Mouse (Mus musculus) liver, embryonic 12.5 days (tissue): ENCODE results near the gene Hist1h2bf. TPM values are rescaled to one million over a fixed set of nuclear protein-coding genes. Genes with fewer than 3 reads are reported as not detected.
"Not testable (repeated sequence)": the region's sequence is repeated elsewhere in the genome, so short reads cannot be mapped to it uniquely, and the experiment has no call there.

ENCODE experiments used
- ATAC-seq: fragments of 200-750 bp; cut with Nextera tagmentation; 2 replicates; pipeline ENCODE4 v1.8.0; 2017; ENCODE audit warnings: moderate number of reproducible peaks, mild to moderate bottlenecking, moderate library complexity
- H3K27ac ChIP-seq: fragments of 300-500 bp; sonication (generic); 2 replicates; pipeline ENCODE4 v1.5.1; 2016; ENCODE audit warnings: mild to moderate bottlenecking
- H3K27me3 ChIP-seq: fragments of 300-500 bp; sonication (generic); replicated peaks from 2 replicates; pipeline ENCODE4 v1.6.1; 2016; ENCODE audit warnings: mild to moderate bottlenecking, moderate library complexity
- H3K36me3 ChIP-seq: fragments of 300-500 bp; sonication (generic); 2 replicates; pipeline ENCODE4 v1.6.1; 2016; ENCODE audit warnings: mild to moderate bottlenecking, moderate library complexity
- H3K4me1 ChIP-seq: fragments of 300-500 bp; sonication (generic); 2 replicates; pipeline ENCODE4 v1.6.1; 2016
- H3K4me2 ChIP-seq: fragments of 300-500 bp; sonication (generic); 2 replicates; pipeline ENCODE4 v1.6.1; 2016; ENCODE audit warnings: mild to moderate bottlenecking, moderate library complexity
- H3K4me3 ChIP-seq: fragments of 300-500 bp; sonication (generic); 2 replicates; pipeline ENCODE4 v1.5.1; 2016; ENCODE audit warnings: mild to moderate bottlenecking, moderate library complexity
- H3K9ac ChIP-seq: fragments of 300-500 bp; sonication (generic); 2 replicates; pipeline ENCODE4 v1.6.1; 2016; ENCODE audit warnings: mild to moderate bottlenecking, moderate library complexity
- H3K9me3 ChIP-seq: fragments of 300-500 bp; sonication (generic); replicated peaks from 2 replicates; pipeline ENCODE4 v1.6.1; 2016; ENCODE audit warnings: mild to moderate bottlenecking, moderate library complexity
- WGBS: fragments of 180-500 bp; shearing (Covaris S2); methylation state at CpG from one replicate; pipeline ENCODE4 v1.1.7; 2016; ENCODE audit not compliant: insufficient replicate concordance; 5-methylcytosine and 5-hydroxymethylcytosine counted together
- polyA plus RNA-seq: library from polyadenylated mRNA; unstranded; fragments of >200 nt; fragmentation: Nextera tagmentation; extraction: Ambion mirVana; gene quantifications from 2 replicates; pipeline ENCODE4 v1.2.1, GENCODE M21; 2016

Hist1h2bf gene
- polyA plus RNA-seq, 1 experiment from 2014 or later: 9.9 TPM

- Histone ChIP-seq H3K4me3 (peak within 1 kb of the TSS; percentile 56), H3K4me2 (peak within 1 kb of the TSS; percentile 71), H3K27ac (peak within 1 kb of the TSS; percentile 99), H3K9ac (peak within 1 kb of the TSS; percentile 78), H3K4me1 (peaks cover 67% of the 10 kb centered on the region)
- whole genome bisulfite sequencing: under 1% methylated on average over 47 of the region's 47 CpGs
- not testable (repeated sequence) for H3K36me3 ChIP-seq, H3K9me3 ChIP-seq, H3K27me3 ChIP-seq
- ATAC-seq: peak; percentile 71
Observed at GRCm38 (mm10) chr13:23551146-23551834, 22.7 kb downstream of the Hist1h2bf start, which contains the start of gene Hist1h4f. Gene Hist1h4f (minus strand): TSS chr13:23551648.

- no peaks in the 10 kb centered on the region for H3K9me3 ChIP-seq
Observed at GRCm38 (mm10) chr13:23550761-23551145, 23.2 kb downstream of the Hist1h2bf start.

DNA sequence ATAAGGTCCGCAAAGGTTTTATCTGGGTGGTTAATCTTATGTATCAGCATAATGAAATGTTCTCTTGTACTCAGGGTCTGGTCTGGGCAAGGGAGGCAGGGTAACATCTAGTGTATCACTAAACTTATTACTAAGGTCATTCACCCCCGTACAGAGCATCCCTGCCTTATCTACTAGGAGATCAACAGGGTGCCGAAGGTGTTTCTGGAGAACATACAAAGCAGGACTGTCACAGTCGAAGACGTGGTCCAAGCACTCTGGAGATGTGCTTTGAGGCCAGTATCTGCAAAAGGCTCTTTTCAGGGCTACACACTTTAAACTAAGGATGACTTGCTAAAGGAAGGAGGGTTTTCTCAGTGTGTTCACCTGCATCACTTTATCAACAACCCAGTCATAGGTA, 27.3 kb downstream of the Hist1h2bf start:
- peak overlapping the region; percentile 7 for H3K9ac ChIP-seq
- peak overlapping the region; percentile 80 for H3K27ac ChIP-seq
- H3K36me3 ChIP-seq: no peaks in the 10 kb centered on the region
- H3K27me3 ChIP-seq: no peaks in the 10 kb centered on the region
- no peaks in the 10 kb centered on the region for H3K9me3 ChIP-seq
- WGBS: 69% methylated on average over 5 of the region's 5 CpGs
- H3K4me2 ChIP-seq: peak overlapping the region; percentile 53; the same call in 1 of the 2 replicates
- no peak for ATAC-seq
- H3K4me1 ChIP-seq: peaks cover 36% of the 10 kb centered on the region
- no peak overlapping the region for H3K4me3 ChIP-seq

More at GRCm38 (mm10) chr13:23550761-23551145, 23.2 kb downstream of the Hist1h2bf start:
- Histone ChIP-seq H3K4me3 (peak overlapping the region; percentile 56), H3K9ac (peak overlapping the region; percentile 78), H3K4me1 (peaks cover 65% of the 10 kb centered on the region), H3K36me3 (no peaks in the 10 kb centered on the region), H3K27ac (peak overlapping the region; percentile 99), H3K4me2 (peak overlapping the region; percentile 71), H3K27me3 (no peaks in the 10 kb centered on the region)
- peak; percentile 1; the same call in 1 of the 2 replicates for ATAC-seq
- WGBS: 4% methylated on average over 3 of the region's 3 CpGs

DNA sequence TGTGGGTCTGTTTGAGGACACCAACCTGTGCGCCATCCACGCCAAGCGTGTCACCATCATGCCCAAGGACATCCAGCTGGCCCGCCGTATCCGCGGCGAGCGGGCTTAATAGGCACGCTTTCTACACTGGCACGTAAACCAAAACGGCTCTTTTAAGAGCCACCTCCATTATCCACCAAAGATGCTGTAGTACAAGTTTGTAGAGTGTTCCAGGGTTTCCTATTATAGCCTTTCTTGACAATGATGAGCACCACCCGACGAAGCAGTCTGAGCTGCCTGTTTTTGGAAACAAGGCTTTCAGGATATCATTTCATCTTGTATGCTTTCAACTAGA, 29.2 kb downstream of the Hist1h2bf start:
- H3K9me3 ChIP-seq, H3K27me3 ChIP-seq, H3K36me3 ChIP-seq, ATAC-seq: not testable (repeated sequence)
- Histone ChIP-seq H3K4me3 (peak overlapping the region; percentile 54), H3K4me2 (peak overlapping the region; percentile 76), H3K4me1 (peaks cover 34% of the 10 kb centered on the region), H3K9ac (peak overlapping the region; percentile 73), H3K27ac (peak overlapping the region; percentile 98)
- WGBS: 0% methylated on average over 11 of the region's 14 CpGs

DNA sequence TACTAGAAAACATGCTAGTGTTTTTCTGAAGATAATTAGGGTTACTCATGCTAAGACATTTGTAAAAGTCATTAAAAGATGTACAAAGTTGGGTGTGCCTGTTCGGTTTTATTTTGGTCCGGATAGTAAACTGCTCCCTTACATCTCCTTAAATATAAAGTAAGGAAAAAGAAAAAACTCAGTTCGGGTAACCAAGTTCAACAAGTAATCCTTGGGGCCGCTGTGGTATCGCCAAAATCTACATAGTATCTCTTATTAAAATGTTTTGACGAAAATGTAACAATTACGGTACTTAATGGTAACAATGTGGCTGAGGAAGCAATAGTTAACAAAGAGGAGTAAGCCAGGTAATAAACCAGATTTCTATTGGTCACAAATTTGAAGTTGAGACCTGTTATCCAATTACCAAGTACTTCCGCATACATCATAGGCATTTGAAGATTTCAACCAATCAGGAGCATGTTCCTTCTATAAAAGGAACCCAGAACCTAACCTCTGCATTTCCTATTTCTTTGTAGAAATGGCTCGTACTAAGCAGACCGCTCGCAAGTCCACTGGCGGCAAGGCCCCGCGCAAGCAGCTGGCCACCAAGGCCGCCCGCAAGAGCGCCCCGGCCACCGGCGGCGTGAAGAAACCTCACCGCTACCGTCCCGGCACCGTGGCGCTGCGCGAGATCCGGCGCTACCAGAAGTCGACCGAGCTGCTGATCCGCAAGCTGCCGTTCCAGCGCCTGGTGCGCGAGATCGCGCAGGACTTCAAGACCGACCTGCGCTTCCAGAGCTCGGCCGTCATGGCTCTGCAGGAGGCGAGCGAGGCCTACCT, 29.8 kb downstream of the Hist1h2bf start, which contains the start of gene Hist1h3f:
TSS of gene Hist1h3f (plus strand) at position 88 of the 822 bp plus-strand sequence.
- Histone ChIP-seq H3K4me3 (peak within 1 kb of the TSS; percentile 62), H3K9ac (peak within 1 kb of the TSS; percentile 84), H3K4me2 (peak within 1 kb of the TSS; percentile 76), H3K27ac (peak within 1 kb of the TSS; percentile 98), H3K9me3 (no peaks in the 10 kb centered on the region), H3K27me3 (no peaks in the 10 kb centered on the region), H3K36me3 (no peaks in the 10 kb centered on the region), H3K4me1 (peaks cover 28% of the 10 kb centered on the region)
- peak; percentile 78 for ATAC-seq
- WGBS: under 1% methylated on average over 32 of the region's 45 CpGs

DNA sequence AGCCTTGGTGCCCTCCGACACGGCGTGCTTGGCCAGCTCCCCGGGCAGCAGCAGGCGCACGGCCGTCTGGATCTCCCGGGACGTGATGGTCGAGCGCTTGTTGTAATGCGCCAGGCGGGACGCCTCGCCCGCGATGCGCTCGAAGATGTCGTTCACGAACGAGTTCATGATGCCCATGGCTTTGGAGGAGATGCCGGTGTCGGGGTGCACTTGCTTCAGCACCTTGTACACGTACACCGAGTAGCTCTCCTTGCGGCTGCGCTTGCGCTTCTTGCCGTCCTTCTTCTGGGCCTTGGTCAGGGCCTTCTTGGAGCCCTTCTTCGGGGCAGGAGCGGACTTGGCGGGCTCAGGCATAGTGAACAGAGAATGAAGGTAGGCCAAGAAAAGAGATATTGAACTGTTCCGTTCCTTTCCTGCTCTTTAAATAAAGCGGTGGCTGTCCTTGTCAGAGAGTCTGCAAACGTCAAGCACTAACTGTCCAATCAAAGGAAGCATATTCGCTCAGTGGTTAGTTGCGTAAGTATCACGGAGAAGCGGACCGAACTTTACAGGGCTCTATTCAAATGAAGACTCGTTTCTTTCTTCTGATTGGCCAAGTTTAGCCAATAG, 30.9 kb downstream of the Hist1h2bf start, which contains the start of gene Hist1h2bh:
TSS of gene Hist1h2bh (minus strand) at position 394 of the 609 bp plus-strand sequence.
- peak within 1 kb of the TSS; percentile 62 for H3K4me3 ChIP-seq
- H3K9ac ChIP-seq: peak within 1 kb of the TSS; percentile 84
- H3K27me3 ChIP-seq, H3K9me3 ChIP-seq, H3K36me3 ChIP-seq: not testable (repeated sequence)
- peak within 1 kb of the TSS; percentile 98 for H3K27ac ChIP-seq
- peak; percentile 90 for ATAC-seq
- WGBS: under 1% methylated on average over 28 of the region's 42 CpGs
- peaks cover 25% of the 10 kb centered on the region for H3K4me1 ChIP-seq
- H3K4me2 ChIP-seq: peak within 1 kb of the TSS; percentile 76

- Histone ChIP-seq H3K4me3 (peak overlapping the region; percentile 62), H3K27ac (peak overlapping the region; percentile 98), H3K4me2 (peak overlapping the region; percentile 76), H3K4me1 (peaks cover 32% of the 10 kb centered on the region), H3K9ac (peak overlapping the region; percentile 84)
- WGBS: 9% methylated on average over 3 of the region's 3 CpGs
- H3K36me3 ChIP-seq, H3K9me3 ChIP-seq, H3K27me3 ChIP-seq: not testable (repeated sequence)
- ATAC-seq: 0 out of 2 replicates have a peak, but pooled peaks have one; percentile 0
Observed at GRCm38 (mm10) chr13:23542225-23542980, 31.6 kb downstream of the Hist1h2bf start.

DNA sequence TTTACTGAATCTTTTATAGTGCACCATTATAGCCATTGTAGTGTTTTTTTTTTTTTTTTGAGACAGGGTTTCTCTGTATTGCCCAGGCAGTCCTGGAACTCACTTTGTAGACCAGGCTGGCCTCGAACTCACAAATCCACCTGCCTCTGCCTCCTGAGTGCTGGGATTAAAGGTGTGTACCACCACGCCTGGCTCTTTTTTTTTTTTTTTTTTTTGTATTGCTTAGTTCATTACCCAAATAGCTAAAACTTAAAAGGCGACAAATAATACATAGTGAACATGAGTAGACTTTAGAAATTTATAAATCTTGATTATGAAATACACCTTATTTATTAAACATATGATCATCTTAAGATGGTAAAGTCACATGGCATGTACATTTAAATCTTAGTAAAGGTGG, 32.5 kb downstream of the Hist1h2bf start:
- peak overlapping the region; percentile 84 for H3K9ac ChIP-seq
- no peaks in the 10 kb centered on the region for H3K27me3 ChIP-seq
- no peaks in the 10 kb centered on the region for H3K9me3 ChIP-seq
- no peak for ATAC-seq
- peak overlapping the region; percentile 76 for H3K4me2 ChIP-seq
- H3K27ac ChIP-seq: peak overlapping the region; percentile 98
- H3K4me3 ChIP-seq: peak overlapping the region; percentile 62
- peaks cover 35% of the 10 kb centered on the region for H3K4me1 ChIP-seq
- WGBS: 56% methylated on average over 3 of the region's 3 CpGs
- H3K36me3 ChIP-seq: no peaks in the 10 kb centered on the region

- H3K9ac ChIP-seq, H3K36me3 ChIP-seq, H3K4me3 ChIP-seq, H3K4me2 ChIP-seq, H3K27me3 ChIP-seq, H3K9me3 ChIP-seq, ATAC-seq: not testable (repeated sequence)
- peaks cover 35% of the 10 kb centered on the region for H3K4me1 ChIP-seq
- 81% methylated on average over 1 of the region's 1 CpGs for WGBS
- H3K27ac ChIP-seq: peak overlapping the region; percentile 100; the same call in 1 of the 2 replicates
Observed at GRCm38 (mm10) chr13:23539821-23540220, 34.2 kb downstream of the Hist1h2bf start.

GRCm38 (mm10) chr13:23538249-23538648, 35.7 kb downstream of the Hist1h2bf start:
- WGBS: 73% methylated on average over 5 of the region's 5 CpGs
- Histone ChIP-seq H3K36me3 (no peaks in the 10 kb centered on the region), H3K9me3 (no peaks in the 10 kb centered on the region), H3K4me2 (peak overlapping the region; percentile 76), H3K27ac (peak overlapping the region; percentile 100), H3K9ac (peak overlapping the region; percentile 86), H3K4me1 (peaks cover 37% of the 10 kb centered on the region), H3K27me3 (no peaks in the 10 kb centered on the region), H3K4me3 (peak overlapping the region; percentile 1; the same call in 1 of the 2 replicates)
- ATAC-seq: no peak

GRCm38 (mm10) chr13:23537006-23537710, 36.8 kb downstream of the Hist1h2bf start:
- H3K9ac ChIP-seq: peak overlapping the region; percentile 86
- 73% methylated on average over 3 of the region's 3 CpGs for WGBS
- H3K9me3 ChIP-seq: no peaks in the 10 kb centered on the region
- peak overlapping the region; percentile 76 for H3K4me2 ChIP-seq
- peak overlapping the region; percentile 65 for H3K4me3 ChIP-seq
- H3K4me1 ChIP-seq: peaks cover 48% of the 10 kb centered on the region
- no peak for ATAC-seq
- H3K36me3 ChIP-seq: no peaks in the 10 kb centered on the region
- H3K27ac ChIP-seq: peak overlapping the region; percentile 100
- H3K27me3 ChIP-seq: no peaks in the 10 kb centered on the region
